Mouse (Mus musculus): Measurements from ENCODE around the gene N4bp3. TPM values are rescaled to one million over a fixed set of nuclear protein-coding genes. Genes with fewer than 3 reads are reported as not detected.
A peak's percentile ranks its signal among the peaks of the same experiment; 100 is the strongest.
"Not testable (repeated sequence)": the region's sequence is repeated elsewhere in the genome, so short reads cannot be mapped to it uniquely, and the experiment has no call there.

N4bp3 gene
- total RNA-seq, 2 experiments from 2014 or later, result 15.1 to 16.0 TPM

DNA sequence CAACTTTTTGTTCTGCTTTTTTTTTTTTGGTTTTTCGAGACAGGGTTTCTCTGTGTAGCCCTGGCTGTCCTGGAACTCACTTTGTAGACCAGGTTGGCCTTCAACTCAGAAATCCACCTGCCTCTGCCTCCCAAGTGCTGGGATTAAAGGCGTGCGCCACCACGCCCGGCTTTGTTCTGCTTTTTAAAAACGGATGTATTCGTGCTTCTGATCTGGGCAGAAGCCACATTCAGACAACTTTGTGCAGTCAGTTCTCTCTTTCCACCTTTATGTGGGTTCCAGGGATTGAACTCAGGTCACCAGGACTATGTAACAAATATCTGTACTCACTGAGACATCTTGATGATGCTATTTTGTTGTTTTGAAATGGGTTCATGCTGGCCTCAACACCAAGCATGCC lies 17.4 kb downstream of the N4bp3 start:
- not testable (repeated sequence) for DNase-seq

DNA sequence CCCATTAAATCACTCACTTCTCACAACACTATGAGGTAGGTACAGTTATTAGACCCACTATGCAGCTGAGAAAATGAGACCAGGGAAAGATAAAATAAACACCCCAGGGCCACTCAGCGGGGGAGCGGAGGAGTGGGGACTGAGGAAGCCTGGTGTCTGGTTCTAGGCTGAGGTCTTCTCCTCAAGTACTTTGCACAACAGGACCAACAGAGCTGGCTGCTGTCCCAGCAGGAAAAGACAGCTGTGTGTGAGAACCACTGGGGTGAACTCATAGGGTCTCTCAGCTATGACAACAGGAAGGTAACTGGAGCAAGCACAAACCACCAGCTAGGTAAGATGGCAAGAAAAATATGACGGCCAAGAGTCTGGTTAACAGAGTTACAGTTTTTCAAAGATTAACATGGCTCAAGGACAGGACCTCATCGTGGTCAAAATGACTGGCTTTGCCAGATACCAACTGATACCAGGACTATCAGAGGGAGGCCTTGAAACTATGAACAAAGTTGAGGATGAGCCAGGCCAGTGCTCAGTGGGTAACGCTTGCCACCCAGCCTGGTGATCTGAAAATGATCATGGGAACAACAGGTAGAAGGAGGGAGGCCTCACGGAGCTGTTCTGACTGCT lies 18.4 kb downstream of the N4bp3 start:
- intact Hi-C loops (cut with DNase I), result no loop called here
- no peak for DNase-seq

More for the DNA sequence above, 17.4 kb downstream of the N4bp3 start:
- intact Hi-C loops (cut with DNase I), result not testable (repeated sequence)

DNA sequence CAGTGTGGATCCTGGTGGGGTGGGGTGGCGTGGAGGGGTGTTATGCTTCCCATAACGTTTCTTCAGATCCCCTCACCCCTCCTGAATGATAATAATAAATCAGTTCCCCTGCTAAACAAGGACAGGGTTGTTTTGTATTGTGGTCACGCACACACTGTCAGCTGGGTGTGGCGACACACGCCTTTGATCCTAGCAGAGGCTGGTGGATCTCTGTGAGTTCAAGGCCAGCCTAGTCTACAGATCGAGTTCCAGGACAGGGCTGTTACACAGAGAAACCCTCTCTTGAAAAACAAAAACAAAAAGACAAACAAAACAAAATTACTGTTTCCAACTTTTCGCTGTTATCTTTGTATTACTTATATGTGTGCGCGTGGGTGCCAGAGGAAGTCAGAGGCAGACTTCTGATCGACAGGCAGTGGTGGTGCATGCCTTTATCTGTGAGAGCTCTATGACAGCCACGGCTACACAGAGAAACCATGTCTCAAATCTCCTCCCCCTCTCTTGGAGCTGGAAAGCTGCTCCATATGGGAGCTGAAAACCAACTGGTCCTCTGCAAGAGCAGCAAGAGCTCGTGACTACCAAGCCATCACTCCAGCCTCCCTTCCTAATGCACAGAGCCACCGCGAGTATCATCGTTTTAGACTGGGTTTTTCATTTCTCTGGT lies 20.9 kb downstream of the N4bp3 start:
- no peak for DNase-seq
- intact Hi-C loops (cut with DNase I), result no loop called here

DNA sequence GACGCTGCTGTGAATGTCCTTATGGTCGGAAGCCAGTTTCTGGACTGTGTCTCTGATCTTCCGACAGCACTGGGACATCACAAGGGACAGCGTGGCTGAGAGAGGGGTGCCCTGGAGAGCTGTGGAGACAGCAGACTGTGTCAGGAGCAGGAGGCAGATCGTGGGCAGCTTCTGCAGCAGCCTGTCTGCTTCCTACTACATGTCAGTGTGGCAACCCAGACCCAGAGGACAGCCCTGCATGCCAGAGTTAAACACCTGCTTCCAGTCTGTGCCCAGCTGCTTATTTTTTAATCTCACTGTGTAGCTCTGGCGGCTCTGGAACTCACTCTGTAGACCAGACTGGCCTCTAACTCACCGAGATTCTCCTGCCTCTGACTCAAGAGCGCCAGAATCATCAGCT lies 22.7 kb downstream of the N4bp3 start:
- no peak for DNase-seq
- intact Hi-C loops (cut with DNase I), result no loop called here

DNA sequence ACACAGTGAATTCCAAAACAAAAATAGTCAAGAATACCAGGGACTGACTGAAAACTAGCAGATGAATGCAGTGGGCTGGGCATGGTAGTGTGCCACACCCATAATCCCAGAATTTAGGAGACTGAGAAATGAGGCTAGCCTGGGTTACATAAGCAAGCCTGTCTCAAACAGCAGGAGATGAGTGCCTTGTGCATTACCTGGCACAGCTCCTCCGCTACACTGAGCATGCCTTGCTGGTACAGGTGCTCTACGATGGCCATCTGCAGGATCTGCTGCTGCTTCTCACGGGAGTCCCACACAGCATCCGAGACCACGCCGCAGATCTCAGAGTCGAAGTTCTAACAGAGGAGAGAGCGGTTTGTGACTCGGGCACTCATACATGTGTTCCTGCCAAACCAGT lies 23.2 kb downstream of the N4bp3 start:
- intact Hi-C loops (cut with DNase I), result no loop called here
- DNase-seq, result no peak

DNA sequence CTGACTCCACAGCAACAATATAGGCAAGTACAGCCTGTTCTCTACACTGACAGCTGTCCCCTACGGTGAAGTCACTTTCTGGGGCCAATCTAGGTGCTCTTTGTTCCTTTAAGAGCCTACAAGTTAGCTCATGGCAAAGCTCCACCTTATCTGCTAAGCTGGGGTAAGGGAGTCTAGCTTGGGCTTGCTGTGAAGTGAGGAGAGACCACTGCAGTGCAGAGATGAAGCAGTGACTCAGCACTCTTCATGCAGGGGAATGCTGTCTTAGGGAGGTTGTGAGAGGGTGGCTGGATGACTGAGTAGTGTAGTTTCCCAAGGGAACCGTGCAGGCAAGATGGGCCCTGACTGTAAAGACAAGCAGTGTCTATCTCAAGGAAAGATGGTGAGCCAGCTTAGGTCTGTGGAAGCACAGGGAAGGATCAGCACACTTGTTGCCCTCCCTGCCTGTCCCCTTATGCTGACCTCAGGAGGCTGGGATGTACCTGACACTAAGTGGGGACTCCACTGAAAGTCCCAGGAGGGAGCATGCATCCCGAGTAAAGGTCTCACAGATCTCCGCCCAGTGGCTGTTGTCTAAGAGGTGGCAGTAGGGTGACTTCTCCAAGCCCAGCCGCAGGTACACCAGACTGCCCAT lies 25.3 kb downstream of the N4bp3 start:
- intact Hi-C loops (cut with DNase I), result no loop called here

DNA sequence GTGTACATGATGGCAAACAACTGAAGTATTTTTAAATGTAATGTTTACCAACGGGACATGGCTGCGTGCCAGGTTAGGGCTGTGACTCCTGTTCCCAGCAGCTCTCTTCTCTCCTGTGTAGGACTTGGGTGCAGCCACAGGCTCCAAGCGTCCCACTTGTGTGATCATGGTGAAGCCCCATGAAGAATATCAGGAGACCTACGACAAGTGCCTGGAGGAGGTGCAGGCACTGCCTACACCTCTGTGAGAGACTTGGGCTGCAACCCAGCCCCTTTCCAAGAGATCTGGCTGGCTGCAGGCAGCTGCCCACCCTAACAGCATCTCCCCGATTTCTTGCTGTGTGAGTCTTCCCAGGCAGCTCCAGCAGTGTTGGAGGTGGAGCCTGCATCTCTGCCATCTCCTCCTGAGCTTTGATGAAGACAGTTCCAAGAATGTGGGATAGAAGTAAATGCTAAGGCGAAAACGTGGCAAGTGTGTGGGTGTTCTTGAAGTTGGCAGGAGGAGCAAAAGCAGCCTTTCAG lies 27.6 kb downstream of the N4bp3 start:
- no peak for DNase-seq

More for the DNA sequence above, 25.3 kb downstream of the N4bp3 start:
- DNase-seq, result no peak

DNA sequence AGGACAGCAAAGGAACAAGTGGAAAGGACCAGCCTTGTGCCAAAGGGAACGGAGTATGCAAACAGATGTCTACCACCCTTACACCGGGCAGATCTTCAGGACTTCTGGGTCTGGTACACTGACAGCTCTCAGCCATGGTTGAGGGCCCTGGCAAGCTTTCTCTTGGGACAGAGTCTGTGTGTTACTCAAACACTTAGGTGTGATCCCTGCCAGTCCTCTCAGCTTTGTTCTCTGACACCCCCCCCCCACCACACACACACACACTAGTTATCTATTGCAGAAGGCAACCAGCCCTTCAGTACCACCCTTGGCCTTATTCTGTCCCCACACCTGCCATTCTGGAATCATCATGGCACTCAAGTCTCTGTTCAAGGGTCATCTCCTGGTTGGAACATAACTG lies 28.9 kb downstream of the N4bp3 start:
- DNase-seq, result no peak
- intact Hi-C loops (cut with DNase I), result no loop called here

More for the DNA sequence above, 27.6 kb downstream of the N4bp3 start:
- intact Hi-C loops (cut with DNase I), result no loop called here

DNA sequence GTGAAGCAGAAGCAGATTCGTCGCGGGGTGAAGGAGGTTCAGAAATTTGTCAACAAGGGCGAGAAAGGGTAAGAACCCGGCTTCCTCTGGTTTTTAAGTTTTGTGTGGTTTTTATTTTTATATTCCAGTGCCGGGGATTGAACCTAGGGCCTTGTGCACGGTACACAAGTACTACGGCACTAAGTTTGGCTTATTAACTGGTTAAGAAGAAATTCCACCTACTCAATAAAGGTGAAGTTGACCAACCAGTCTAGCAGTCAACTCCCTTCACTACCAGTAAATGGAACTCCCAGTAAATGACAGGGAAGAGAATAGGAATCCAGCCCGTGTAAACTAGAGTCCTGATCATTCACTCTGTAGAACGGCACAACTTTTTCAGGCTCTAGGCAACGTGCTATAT lies 30.6 kb downstream of the N4bp3 start:
- intact Hi-C loops (cut with DNase I), result no loop called here
- DNase-seq, result no peak

DNA sequence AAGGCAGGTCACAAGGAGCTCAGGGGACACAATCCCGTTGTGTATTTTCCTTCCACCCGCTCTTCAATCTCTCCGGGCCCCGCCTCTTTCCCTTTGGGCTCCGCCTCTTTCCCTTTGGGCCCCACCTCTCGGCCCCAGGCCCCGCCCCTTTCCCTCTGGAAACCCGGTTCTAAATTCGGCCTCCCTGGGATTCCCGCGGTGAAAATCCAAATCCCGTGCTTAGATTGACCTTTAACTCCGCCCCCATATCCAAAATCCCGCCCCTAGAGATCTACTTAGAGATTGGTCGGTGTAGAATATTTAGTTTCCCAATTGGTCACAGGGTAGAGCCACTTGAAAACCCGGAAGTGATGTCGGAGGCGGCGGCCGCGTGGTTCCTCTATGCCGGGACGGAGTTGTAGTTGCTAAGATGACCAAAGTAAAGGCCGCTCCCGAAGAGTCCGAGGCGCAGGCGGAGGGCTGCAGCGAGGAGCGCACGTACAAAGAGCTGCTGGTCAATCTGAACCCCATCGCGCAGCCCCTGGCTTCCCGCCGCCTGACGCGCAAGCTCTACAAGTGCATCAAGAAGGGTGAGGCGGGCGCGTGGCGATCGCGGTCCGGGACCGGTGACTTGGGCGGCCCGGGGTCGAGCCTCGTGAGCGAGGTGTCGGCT lies 31.1 kb downstream of the N4bp3 start, which contains the start of gene Nhp2:
Gene Nhp2 (plus strand): TSS at position 327 of the 652 bp plus-strand sequence.
- peak; percentile 96 for DNase-seq
- intact Hi-C loops (cut with DNase I), result loop anchor here (5.0 kb wide), 1 partner anchor 63 kb away; no protein-coding TSS in a partner anchor

DNA sequence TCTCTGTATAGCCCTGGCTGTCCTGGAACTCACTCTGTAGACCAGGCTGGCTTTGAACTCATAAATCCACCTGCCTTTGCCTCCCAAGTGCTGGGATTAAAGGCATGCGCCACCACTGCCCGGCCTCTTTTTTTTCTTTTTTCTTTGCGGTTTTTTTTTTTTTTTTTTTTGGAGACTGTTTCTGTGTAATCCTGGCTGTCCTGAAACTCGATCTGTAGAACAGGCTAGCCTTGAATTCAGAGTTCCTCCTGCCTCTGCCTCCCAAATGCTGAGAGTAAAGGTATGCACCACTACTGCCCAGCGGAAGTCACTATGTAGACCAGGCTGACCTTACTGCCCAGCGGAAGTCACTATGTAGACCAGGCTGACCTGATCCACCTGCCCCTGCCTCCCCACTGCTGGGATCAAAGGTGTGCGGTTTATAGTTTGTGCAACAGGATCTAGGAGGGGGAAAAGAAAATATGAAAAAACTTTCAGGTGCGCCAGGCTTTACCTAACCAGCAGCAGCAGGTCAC lies 31.7 kb downstream of the N4bp3 start:
- intact Hi-C loops (cut with DNase I), result loop anchor here (5.0 kb wide), 1 partner anchor 63 kb away; no protein-coding TSS in a partner anchor
- no peak for DNase-seq

DNA sequence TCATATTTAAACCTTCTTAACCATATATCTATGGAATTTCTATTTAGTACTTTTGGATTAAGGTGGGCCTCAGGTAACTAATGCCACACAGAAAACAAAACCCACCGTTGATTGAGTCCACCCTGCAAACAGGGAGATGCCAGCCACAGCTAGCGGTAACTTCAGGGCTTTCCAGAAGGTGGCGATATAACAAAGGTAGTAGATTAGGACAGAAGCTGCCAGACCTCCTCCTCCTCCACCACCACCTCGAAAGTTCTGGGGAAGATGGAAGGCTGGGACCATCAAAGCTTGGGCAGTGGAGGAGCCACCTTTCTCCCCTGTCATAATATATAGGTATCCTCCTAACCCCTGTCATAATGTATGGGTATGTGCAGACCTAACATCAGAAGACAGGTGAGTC lies 32.9 kb downstream of the N4bp3 start:
- peak; percentile 75 for DNase-seq
- intact Hi-C loops (cut with DNase I), result loop anchor here (5.0 kb wide), 1 partner anchor 65 kb away; no protein-coding TSS in a partner anchor

DNA sequence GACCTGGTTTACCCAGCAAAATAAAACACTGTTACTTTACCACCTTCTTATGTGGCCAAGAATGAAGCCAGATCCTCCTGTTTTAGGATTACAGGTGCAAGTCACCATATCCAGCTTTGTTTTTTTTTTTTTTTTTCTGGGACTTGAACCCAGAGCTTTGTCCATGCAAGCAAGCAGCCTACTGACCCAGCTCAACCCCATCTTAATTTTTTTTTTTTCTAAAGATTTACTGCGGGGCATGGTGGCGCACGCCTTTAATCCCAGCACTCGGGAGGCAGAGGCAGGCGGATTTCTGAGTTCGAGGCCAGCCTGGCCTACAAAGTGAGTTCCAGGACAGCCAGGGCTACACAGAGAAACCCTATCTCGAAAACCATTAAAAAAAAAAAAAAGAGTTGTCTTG lies 34.5 kb downstream of the N4bp3 start:
- intact Hi-C loops (cut with DNase I), result loop anchor here (5.0 kb wide), 1 partner anchor 66 kb away; no protein-coding TSS in a partner anchor
- not testable (repeated sequence) for DNase-seq

DNA sequence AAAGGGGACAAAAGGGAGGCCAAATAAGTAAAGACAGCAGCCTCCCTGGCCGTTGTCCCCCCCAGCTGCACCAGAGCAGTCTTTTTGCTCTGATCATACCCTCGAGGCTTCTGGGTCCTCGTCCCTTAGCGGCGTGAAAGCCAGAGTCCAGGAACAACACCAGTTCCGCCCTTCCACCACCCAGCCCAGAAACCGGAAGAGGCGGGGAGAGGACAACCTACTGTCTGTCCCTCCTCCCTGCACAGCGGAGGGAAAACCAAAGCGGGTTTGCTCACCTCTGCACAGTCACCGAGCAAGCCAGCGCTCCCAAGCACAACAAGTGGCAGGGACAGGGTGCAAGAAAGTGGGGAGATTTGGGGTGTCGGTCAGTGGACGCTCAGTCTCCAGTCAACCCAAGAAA lies 35.0 kb downstream of the N4bp3 start:
- intact Hi-C loops (cut with DNase I), result loop anchor here (5.0 kb wide), 1 partner anchor 67 kb away; no protein-coding TSS in a partner anchor
- peak; percentile 34 for DNase-seq

DNA sequence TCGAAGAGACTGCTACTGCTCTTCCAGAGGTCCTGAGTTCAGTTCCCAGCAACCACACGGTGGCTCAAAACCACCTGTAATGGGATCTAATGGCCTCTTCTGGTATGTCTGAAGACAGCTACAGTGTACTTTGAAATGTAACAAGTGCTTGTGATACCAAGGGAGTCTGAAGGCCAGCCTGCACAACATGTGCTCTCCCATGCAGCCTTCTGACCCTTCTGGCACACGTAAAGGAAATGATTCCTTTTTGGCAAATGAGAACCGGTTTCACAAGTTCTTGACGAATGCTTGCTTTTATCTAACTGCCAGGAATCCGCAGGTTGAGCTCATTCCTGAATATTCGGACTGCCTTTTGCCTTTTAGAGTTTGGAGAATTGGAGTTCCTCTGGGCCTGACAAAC lies 35.5 kb downstream of the N4bp3 start:
- no peak for DNase-seq
- intact Hi-C loops (cut with DNase I), result loop anchor here (5.0 kb wide), 1 partner anchor 67 kb away; no protein-coding TSS in a partner anchor

DNA sequence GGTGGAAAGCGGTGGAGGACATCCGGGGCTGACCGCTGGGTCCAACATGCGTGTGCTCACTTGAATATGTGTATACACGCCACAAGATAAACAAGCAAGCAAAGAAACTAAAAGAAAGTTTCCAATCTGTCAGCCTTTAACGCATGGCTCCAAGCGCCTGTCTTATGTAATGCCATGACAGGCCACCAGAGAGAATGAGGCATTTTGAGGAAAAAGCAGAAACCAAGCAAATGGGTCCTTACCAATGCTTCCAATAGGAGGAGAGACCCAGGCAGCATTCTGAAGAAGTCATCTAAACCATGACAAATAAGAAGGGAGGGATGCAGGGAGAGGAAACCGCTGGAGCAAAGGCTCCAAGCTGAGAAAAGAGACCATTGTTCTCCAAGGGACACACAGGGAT lies 36.4 kb downstream of the N4bp3 start:
- intact Hi-C loops (cut with DNase I), result no loop called here

DNA sequence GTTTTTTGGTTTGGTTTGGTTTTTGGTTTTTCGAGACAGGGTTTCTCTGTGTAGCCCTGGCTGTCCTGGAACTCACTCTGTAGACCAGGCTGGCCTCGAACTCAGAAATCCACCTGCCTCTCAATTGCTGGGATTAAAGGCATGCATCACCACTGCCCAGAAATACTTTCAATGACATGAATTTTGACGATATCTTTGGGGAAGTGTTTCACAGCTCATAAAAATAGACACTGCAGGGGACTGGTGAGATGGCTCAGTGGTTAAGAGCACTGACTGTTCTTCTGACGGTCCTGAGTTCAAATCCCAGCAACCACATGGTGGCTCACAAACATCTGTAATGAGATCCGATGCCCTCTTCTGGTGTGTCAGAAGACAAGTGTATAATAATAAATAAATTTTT lies 40.7 kb downstream of the N4bp3 start:
- DNase-seq; intact Hi-C loops (cut with DNase I): not testable (repeated sequence)

More for the DNA sequence above, 36.4 kb downstream of the N4bp3 start:
- DNase-seq, result no peak

DNA sequence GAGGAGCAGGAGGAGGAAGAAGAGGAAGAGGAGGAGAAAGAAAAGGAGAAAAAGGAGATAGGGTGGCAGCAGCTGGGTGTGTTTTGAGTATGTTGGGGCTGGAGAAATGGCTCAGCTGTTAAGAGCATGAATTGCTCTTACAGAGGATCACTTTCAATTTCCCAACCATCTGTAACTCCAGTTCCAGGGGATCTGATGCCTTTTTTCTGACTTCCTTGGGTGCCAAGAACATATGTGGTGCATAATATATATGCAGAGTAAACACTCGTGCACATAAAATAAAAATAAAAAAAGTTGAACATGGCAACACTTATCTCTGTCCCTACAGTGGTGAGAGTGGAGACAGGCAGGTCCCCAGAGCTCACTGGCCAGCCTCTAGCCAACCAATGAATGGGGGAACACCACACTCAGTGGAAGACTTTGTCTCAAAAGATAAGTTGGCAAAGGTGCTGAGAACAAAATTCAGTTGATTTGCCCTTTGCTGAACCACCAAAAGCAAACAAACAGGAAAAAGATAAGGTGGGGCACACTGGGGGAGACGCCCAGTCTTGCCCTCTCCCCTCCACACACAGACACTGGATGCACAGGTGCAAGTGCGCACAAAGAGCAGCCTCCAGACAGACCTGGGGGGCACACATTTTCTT lies 41.3 kb downstream of the N4bp3 start:
- intact Hi-C loops (cut with DNase I), result no loop called here
- no peak for DNase-seq

DNA sequence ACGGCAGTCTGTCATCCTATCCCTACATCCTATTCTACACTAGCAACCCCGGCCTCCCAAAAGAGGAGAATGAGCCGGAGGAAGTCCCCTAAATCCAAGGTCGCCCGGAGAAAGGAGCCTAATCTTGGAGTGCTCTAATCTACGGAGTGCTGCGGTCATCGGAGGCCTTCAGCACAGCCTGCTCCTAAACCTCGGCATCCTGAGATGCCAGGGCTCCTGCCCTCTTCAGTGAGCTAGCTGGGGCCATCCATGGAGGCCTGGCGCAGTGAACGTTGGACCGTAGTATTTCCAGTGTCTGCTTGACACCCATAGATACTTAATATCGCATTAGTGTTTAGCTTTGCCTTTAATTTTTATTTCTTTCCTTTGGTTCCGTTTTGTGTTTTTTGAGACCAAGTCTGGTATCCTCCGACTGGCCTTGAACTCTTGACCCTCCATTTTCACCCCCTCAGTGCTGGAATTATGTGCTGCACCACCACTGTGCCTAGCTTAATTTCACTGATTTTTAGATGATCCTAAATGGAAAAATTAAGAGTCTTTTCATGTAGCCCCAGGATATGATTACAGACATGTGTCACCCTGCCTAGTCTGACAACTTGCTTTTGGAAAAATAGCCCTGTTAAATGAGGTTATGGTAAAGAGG lies 43.4 kb downstream of the N4bp3 start:
- intact Hi-C loops (cut with DNase I), result no loop called here
- DNase-seq, result no peak

Measured in left cerebral cortex, postnatal 4 days (tissue).